Mouse (Mus musculus): ENCODE data around the gene 4933409G03Rik. TPM values are rescaled to one million over a fixed set of nuclear protein-coding genes. Genes with fewer than 3 reads are reported as not detected.

4933409G03Rik gene
- polyA plus RNA-seq, 1 experiment from 2014 or later: not detected

Other genes starting within 250 kb of the 4933409G03Rik start
- gene Stk39, start 110.1 kb upstream of the 4933409G03Rik start, polyA plus RNA-seq (2014; fragmentation: Nextera tagmentation; extraction: Ambion mirVana): 51.9 and 52.5 TPM in 2 replicates
- gene 4932414N04Rik, start 74.1 kb downstream of the 4933409G03Rik start, polyA plus RNA-seq (2014; fragmentation: Nextera tagmentation; extraction: Ambion mirVana): not detected in 2 replicates

Measured in midbrain, embryonic 11.5 days (tissue).